Mouse (Mus musculus) lung, adult 2 months (tissue): Measurements from ENCODE around the gene Gm20388.

Experiments used
- CTCF ChIP-seq: fragments of 200-500 bp; IDR thresholded peaks from 2 replicates; pipeline ENCODE4 v1.5.1; 2011; ENCODE audit warnings: mild to moderate bottlenecking, low read length, control low read depth; ENCODE audit not compliant: insufficient read depth
- POLR2A ChIP-seq: fragments of 200-500 bp; IDR thresholded peaks from 2 replicates; pipeline ENCODE4 v1.6.1; 2011; ENCODE audit warnings: low read depth, mild to moderate bottlenecking, control low read depth, low read length, borderline replicate concordance; ENCODE audit errors: extremely low read depth

DNA sequence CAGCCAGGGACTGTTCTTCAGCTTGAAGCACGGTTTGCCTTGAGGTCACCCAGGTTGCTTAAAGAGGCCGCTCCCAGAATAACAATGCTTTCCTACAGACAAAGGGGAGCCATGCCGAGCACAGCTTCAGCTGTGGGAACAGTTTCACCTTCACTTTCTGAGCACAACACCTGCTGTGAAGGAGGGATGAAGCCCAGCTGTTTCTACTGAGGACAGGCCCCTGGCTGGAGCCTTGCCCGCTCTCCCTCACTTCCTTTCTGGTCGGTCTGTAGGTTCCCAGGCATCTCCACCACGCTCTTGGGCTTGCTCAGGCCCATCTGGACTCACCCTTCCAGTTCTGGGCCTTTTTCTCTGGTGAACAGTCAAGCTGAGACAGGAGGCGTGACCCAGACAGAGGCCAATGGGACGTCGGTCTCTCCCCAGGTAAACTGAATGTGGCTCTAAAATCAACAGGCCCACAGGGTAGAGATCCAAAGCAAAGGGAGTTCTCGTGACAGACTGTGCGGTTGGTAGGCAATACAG is 4177.5 kb downstream of the Gm20388 start:
- TF ChIP-seq POLR2A (no peak), CTCF (no peak)
